Mouse (Mus musculus): ENCODE results near the gene Gpha2.

GRCm38 (mm10) chr19:6264200-6264599 is 38.0 kb downstream of the Gpha2 start:
- TF ChIP-seq ZNF384 (IDR thresholded peaks at IDR 0.05; ENCODE audit: low read depth, low read length): no peak
- TF ChIP-seq HCFC1 (IDR thresholded peaks at IDR 0.05; ENCODE audit: borderline replicate concordance, insufficient read depth, low read length): no peak
